Mouse (Mus musculus) intestine, postnatal 0 days (tissue): Measurements from ENCODE around the gene Naif1. TPM values are rescaled to one million over a fixed set of nuclear protein-coding genes. Genes with fewer than 3 reads are reported as not detected.

Source experiments
- ATAC-seq: fragments of 200-750 bp; cut with Nextera tagmentation; 2 replicates; pipeline ENCODE4 v1.8.0; 2017; ENCODE audit warnings: mild to moderate bottlenecking, moderate TSS enrichment, moderate library complexity
- H3K27ac ChIP-seq: fragments of 300-500 bp; sonication (generic); 2 replicates; pipeline ENCODE4 v1.5.1; 2014; ENCODE audit warnings: mild to moderate bottlenecking, low read depth, low read length, moderate library complexity
- H3K27me3 ChIP-seq: fragments of 300-500 bp; sonication (generic); replicated peaks from 2 replicates; pipeline ENCODE4 v1.6.1; 2014; ENCODE audit warnings: low read length, mixed read lengths; ENCODE audit not compliant: control insufficient read depth, insufficient read depth
- H3K36me3 ChIP-seq: fragments of 300-500 bp; sonication (generic); 2 replicates; pipeline ENCODE4 v1.6.1; 2014; ENCODE audit warnings: mild to moderate bottlenecking, moderate library complexity; ENCODE audit not compliant: control insufficient read depth, insufficient read depth
- H3K4me1 ChIP-seq: fragments of 300-500 bp; sonication (generic); replicated peaks from 2 replicates; pipeline ENCODE4 v1.6.1; 2014; ENCODE audit warnings: antibody characterized with exemption, low read length, mixed read lengths; ENCODE audit not compliant: control insufficient read depth, insufficient read depth
- H3K4me2 ChIP-seq: fragments of 300-500 bp; sonication (generic); replicated peaks from 2 replicates; pipeline ENCODE4 v1.6.1; 2014; ENCODE audit warnings: low read depth, mild to moderate bottlenecking, moderate library complexity
- H3K4me3 ChIP-seq: fragments of 300-500 bp; sonication (generic); 2 replicates; pipeline ENCODE4 v1.5.1; 2014; ENCODE audit warnings: low read depth, low read length
- H3K9ac ChIP-seq: fragments of 300-500 bp; sonication (generic); 2 replicates; pipeline ENCODE4 v1.6.1; 2014; ENCODE audit warnings: mild to moderate bottlenecking, low read depth, low read length
- H3K9me3 ChIP-seq: fragments of 300-500 bp; sonication (generic); 2 replicates; pipeline ENCODE4 v1.6.1; 2016; ENCODE audit warnings: mixed run types; ENCODE audit not compliant: control insufficient read depth
- CTCF ChIP-seq: sonication (generic); IDR thresholded peaks from 2 replicates; pipeline ENCODE4 v1.5.1; 2016; ENCODE audit warnings: low read depth, mild to moderate bottlenecking, control low read depth, antibody characterized with exemption, moderate library complexity
- whole genome bisulfite sequencing: fragments of 180-500 bp; shearing (Covaris S2); extraction: QIAGEN DNeasy Blood & Tissue Kit; methylation state at CpG from one replicate; pipeline ENCODE4 v1.1.7; 2014; 5-methylcytosine and 5-hydroxymethylcytosine counted together
- polyA plus RNA-seq: library from polyadenylated mRNA; unstranded; fragments of >200 nt; fragmentation: Nextera tagmentation; extraction: Ambion mirVana; gene quantifications from 2 replicates; pipeline ENCODE4 v1.2.1, GENCODE M21; 2015

The Naif1 gene
- polyA plus RNA-seq, result 2.9 and 3.2 TPM in 2 replicates

DNA sequence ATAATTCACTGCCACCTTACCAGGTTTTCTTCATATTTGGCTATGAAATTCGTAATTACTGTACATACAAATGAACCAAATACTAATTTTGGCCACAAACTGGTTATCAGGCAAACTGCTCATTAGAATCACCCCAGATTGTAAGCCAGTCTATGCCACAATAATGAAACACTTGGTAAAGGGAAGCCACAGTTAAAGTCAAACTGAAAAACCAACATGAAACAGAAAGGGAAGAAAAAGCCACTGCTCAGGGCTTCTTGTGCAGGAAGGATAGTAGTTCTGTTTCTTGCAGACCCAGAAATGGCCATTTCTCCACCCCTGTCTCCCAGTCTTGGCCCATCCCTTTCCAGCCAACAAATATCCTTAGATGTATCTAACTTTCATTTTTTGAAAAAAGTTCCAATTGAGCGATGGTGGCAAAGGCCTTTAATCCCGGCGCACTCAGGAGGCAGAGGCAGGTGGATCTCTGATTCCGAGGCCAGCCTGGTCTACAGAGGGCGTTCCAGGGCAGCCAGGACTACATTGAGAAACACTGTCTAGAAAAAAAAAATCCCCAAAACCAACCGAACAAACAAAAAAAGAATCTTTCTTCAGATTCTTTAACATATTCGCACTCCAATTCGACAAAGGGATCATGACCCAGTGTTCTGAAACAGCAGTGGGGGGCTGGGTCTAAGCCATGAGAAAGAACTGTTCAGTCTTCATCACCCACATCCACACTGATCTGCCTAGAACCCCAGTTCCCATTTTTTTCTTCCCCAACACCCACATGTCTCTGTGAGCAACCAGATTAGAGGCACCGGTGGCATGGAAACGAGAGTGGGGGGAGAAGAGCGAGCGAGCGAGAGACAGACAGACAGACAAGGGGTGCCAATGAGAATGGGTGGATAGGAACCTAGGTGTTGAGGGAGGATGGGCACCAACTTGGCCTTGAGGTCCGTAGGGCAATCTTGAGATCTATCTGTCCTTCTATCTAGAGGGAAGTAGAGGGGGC, at the start of gene Naif1:
Gene Naif1 (plus strand): TSS at position 697 of the 994 bp plus-strand sequence.
- H3K4me2 ChIP-seq, result peak within 1 kb of the TSS; percentile 81

DNA sequence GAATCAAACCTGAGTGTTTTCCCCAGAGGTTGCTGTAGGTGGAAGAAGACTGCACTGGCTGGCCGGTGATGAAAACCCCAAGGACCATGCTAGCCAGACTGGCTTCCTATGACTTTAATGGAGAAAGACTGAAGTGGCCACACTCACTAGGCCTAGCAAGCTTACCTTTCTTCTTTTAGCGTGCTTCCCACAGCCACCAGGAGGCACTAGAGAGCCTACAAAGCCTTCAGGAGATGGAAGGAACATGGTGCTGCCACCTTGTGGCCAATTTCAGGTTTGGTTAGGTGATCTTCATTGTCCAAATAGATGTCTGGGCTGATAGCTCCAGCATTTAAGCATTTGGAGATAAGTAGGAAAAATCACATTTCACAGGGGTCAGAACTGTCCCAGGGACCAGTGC, 45.6 kb upstream of the Naif1 start:
- peak; percentile 100 for TF ChIP-seq CTCF
- Histone ChIP-seq H3K4me1 (0 out of 2 replicates have a peak, but pooled peaks cover 3% of the 10 kb centered on the region), H3K27me3 (no peaks in the 10 kb centered on the region), H3K27ac (no peak overlapping the region), H3K9ac (no peak overlapping the region), H3K9me3 (no peaks in the 10 kb centered on the region), H3K36me3 (peaks cover 25% of the 10 kb centered on the region), H3K4me3 (no peak overlapping the region), H3K4me2 (no peak overlapping the region)
- 37% methylated on average over 2 of the region's 2 CpGs for WGBS
- no peak for ATAC-seq

More for the DNA sequence above, at the start of gene Naif1:
- no peak for TF ChIP-seq CTCF
- no peaks in the 10 kb centered on the region for H3K9me3 ChIP-seq
- no peaks in the 10 kb centered on the region for H3K27me3 ChIP-seq
- peak within 1 kb of the TSS; percentile 97 for H3K27ac ChIP-seq
- H3K36me3 ChIP-seq, result peaks cover 5% of the 10 kb centered on the region; the same call in 1 of the 2 replicates
- H3K4me1 ChIP-seq, result peaks cover 22% of the 10 kb centered on the region
- ATAC-seq, result no peak
- peak within 1 kb of the TSS; percentile 91 for H3K4me3 ChIP-seq
- H3K9ac ChIP-seq, result peak within 1 kb of the TSS; percentile 92
- 70% methylated on average over 15 of the region's 15 CpGs for WGBS

GRCm38 (mm10) chr2:32407144-32407824, 43.0 kb upstream of the Naif1 start:
- TF ChIP-seq CTCF, result no peak
- 85% methylated on average over 7 of the region's 7 CpGs for WGBS
- Histone ChIP-seq H3K27me3 (no peaks in the 10 kb centered on the region), H3K4me2 (no peak overlapping the region), H3K27ac (0 out of 2 replicates have a peak overlapping the region, but pooled peaks have one; percentile 21), H3K9me3 (no peaks in the 10 kb centered on the region), H3K4me1 (0 out of 2 replicates have a peak, but pooled peaks cover 3% of the 10 kb centered on the region), H3K4me3 (no peak overlapping the region), H3K9ac (no peak overlapping the region), H3K36me3 (peaks cover 3% of the 10 kb centered on the region; the same call in 1 of the 2 replicates)
- ATAC-seq, result no peak

DNA sequence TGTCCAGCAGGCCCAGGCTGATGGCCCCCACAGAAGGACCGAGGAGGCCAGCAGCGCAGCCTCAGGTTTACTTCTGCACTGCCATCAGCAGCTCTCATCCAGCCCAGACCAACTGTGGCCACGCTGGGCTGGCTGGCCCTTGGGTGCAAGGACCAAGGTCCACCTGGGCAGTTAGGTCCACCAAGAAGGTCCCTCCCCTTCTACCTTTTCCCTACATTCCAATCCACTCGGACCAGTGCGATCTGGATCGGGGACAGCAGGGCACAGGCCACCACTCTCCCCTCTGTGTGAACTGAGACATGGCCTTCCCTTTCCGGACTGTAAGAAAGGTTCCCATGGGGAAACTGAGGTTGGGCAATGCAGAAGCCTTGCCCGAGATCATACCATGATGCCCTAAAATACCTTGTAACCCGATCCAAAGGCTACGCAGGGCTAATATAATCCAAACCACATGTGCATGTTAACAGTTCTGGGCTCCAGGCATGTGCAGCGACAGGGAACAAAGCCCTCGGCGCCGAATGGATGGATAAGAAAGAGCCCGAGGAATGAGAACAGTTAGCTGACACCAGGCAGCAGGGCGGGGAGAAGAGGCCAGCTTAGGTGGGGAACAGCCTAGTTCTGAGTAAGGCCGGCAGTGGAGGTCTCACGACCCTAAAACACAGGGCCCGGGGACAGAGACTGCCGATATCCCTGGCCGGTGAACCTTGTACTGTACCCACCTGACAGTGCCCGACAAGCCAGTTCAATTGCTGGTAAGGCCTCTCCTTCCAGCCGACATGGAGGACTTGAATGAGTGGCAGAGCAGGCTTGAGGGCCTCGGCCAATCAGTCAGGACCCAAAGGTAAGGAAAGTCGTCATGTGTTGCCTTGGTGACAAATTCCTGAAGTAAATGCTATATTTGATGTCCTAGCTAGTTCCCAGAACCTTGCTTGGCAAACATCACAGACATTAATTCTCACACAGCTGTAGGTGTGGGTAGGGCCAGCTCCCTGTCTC, 41.5 kb upstream of the Naif1 start:
- TF ChIP-seq CTCF, result 0 out of 2 replicates have a peak, but pooled peaks have one; percentile 3
- ATAC-seq, result peak; percentile 69
- no peaks in the 10 kb centered on the region for H3K27me3 ChIP-seq
- H3K4me2 ChIP-seq, result no peak overlapping the region
- H3K9ac ChIP-seq, result no peak overlapping the region
- no peak overlapping the region for H3K4me3 ChIP-seq
- H3K4me1 ChIP-seq, result 0 out of 2 replicates have a peak, but pooled peaks cover 3% of the 10 kb centered on the region
- H3K36me3 ChIP-seq, result peaks cover under 1% of the 10 kb centered on the region; the same call in 1 of the 2 replicates
- peak overlapping the region; percentile 80 for H3K27ac ChIP-seq
- 54% methylated on average over 25 of the region's 25 CpGs for WGBS
- no peaks in the 10 kb centered on the region for H3K9me3 ChIP-seq

- Histone ChIP-seq H3K4me3 (no peak overlapping the region), H3K9ac (no peak overlapping the region), H3K4me2 (no peak overlapping the region), H3K27me3 (no peaks in the 10 kb centered on the region), H3K27ac (no peak overlapping the region), H3K36me3 (peaks cover 26% of the 10 kb centered on the region), H3K4me1 (0 out of 2 replicates have a peak, but pooled peaks cover 3% of the 10 kb centered on the region), H3K9me3 (no peaks in the 10 kb centered on the region)
- no peak for TF ChIP-seq CTCF
- ATAC-seq, result no peak
- 86% methylated on average over 7 of the region's 7 CpGs for WGBS
These were observed 38.9 kb upstream of the Naif1 start for GRCm38 (mm10) chr2:32411407-32411806.
